Comparison of ENCODE assay signal across 14 mouse cellular contexts in genomic region chr5:49816751-49817150, GRCm38 (mm10).
A peak's percentile ranks its signal among the peaks of the same experiment; 100 is the strongest.
DNase-seq lines count a peak whose midpoint lies in the region; ATAC-seq lines count a peak whose summit lies in the region.
"Had no signal": no experiment of that assay in that cellular context is flagged by ENCODE, and none has a peak within 500 bp of the region (broad histone marks: within the 10 kb centered on the region; RNA-seq: fewer than 3 reads in every experiment).

No protein-coding gene starts in this region.

- DNase-seq in cerebellum, postnatal 4 days (ENCODE audit: low spot score in 2 of 2) = no peak
- DNase-seq in cerebellum, adult 9-10 months = peak; percentile 92
- peak; percentile 75 for DNase-seq in cerebellum, postnatal 25 days
- no peak for DNase-seq in heart, postnatal 4 days
- DNase-seq in gastrocnemius, postnatal 14 days = no peak
- DNase-seq in testis, postnatal 10 days (ENCODE audit: low spot score) = no peak
- DNase-seq: adrenal gland, postnatal 10 days; B cell, adult 2 months; heart, adult 18-20 months; heart, postnatal 10 days; kidney, adult 18-20 months had no signal

- intact Hi-C loops in gastrocnemius, postnatal 14 days (cut with DNase I; ENCODE audit: low total_unique reads) = no loop called here

- peak; percentile 96 for ATAC-seq in cerebellum, adult (ENCODE audit: insufficient number of reproducible peaks, low FRiP score, low TSS enrichment)
- ATAC-seq: forebrain, embryonic 14.5 days; intestine, embryonic 15.5 days had no signal

Comparison
In these comparisons a context has a peak if more than half of its experiments do, and no peak if none do; other contexts are left out.
1. DNase-seq: peak in cerebellum, adult 9-10 months (single experiment) and cerebellum, postnatal 25 days (2 of 2); none in cerebellum, postnatal 4 days (0 of 2), heart, postnatal 4 days (single experiment), gastrocnemius, postnatal 14 days (single experiment) and testis, postnatal 10 days (single experiment).